Mouse (Mus musculus): Measurements from ENCODE around the gene Gm7075. TPM values are rescaled to one million over a fixed set of nuclear protein-coding genes. Genes with fewer than 3 reads are reported as not detected.
A peak's percentile ranks its signal among the peaks of the same experiment; 100 is the strongest.

The Gm7075 gene
- polyA plus RNA-seq, 1 experiment, result not detected

- peak; percentile 0 for TF ChIP-seq CTCF (IDR thresholded peaks at IDR 0.05; ENCODE audit: low read depth, low read length)
- no peak for TF ChIP-seq POLR2A (IDR thresholded peaks at IDR 0.05; ENCODE audit: insufficient read depth, low read length)
- Histone ChIP-seq H3K9me3 (replicated peaks; ENCODE audit: control insufficient read depth, insufficient read depth, low read length, poor library complexity, severe bottlenecking) (no peaks in the 10 kb centered on the region), H3K27me3 (ENCODE audit: control insufficient read depth, insufficient read depth, low read length, poor library complexity, severe bottlenecking) (no peaks in the 10 kb centered on the region), H3K4me1 (ENCODE audit: control insufficient read depth, insufficient read depth, low read length) (peaks cover 2% of the 10 kb centered on the region), H3K4me3 (ENCODE audit: low read depth, low read length) (no peak overlapping the region), H3K27ac (ENCODE audit: insufficient read depth, low read length) (no peak overlapping the region), H3K9ac (ENCODE audit: low read depth, poor library complexity, severe bottlenecking) (no peak overlapping the region), H3K36me3 (ENCODE audit: control insufficient read depth, insufficient read depth, low read length, poor library complexity, severe bottlenecking) (no peaks in the 10 kb centered on the region)
Measured at GRCm38 (mm10) chr10:63377468-63377867, 44.1 kb downstream of the Gm7075 start.

- Histone ChIP-seq H3K36me3 (ENCODE audit: control insufficient read depth, insufficient read depth, low read length, poor library complexity, severe bottlenecking) (no peaks in the 10 kb centered on the region), H3K4me3 (ENCODE audit: low read depth, low read length) (no peak overlapping the region), H3K9me3 (replicated peaks; ENCODE audit: control insufficient read depth, insufficient read depth, low read length, poor library complexity, severe bottlenecking) (no peaks in the 10 kb centered on the region), H3K4me1 (ENCODE audit: control insufficient read depth, insufficient read depth, low read length) (peaks cover 2% of the 10 kb centered on the region), H3K9ac (ENCODE audit: low read depth, poor library complexity, severe bottlenecking) (no peak overlapping the region), H3K27me3 (ENCODE audit: control insufficient read depth, insufficient read depth, low read length, poor library complexity, severe bottlenecking) (no peaks in the 10 kb centered on the region), H3K27ac (ENCODE audit: insufficient read depth, low read length) (no peak overlapping the region)
- TF ChIP-seq EP300 (IDR thresholded peaks at IDR 0.05; ENCODE audit: insufficient read depth, low read depth, low read length), result no peak
- TF ChIP-seq POLR2A (IDR thresholded peaks at IDR 0.05; ENCODE audit: insufficient read depth, low read length), result no peak
- no peak for TF ChIP-seq CTCF (IDR thresholded peaks at IDR 0.05; ENCODE audit: low read depth, low read length)
Measured at GRCm38 (mm10) chr10:63376303-63376702, 45.3 kb downstream of the Gm7075 start.

Other genes starting within 250 kb of the Gm7075 start
- gene Mypn, start 217.8 kb downstream of the Gm7075 start, polyA plus RNA-seq (2011; ENCODE audit: insufficient read depth, insufficient read length, low read depth, missing spikeins), result 0.66 and 0.81 TPM in 2 replicates
- 123 and 139 TPM in 2 replicates for gene Herc4, start 178.0 kb downstream of the Gm7075 start, polyA plus RNA-seq (2011; ENCODE audit: insufficient read depth, insufficient read length, low read depth, missing spikeins)
- gene Sirt1, start 40.1 kb downstream of the Gm7075 start, polyA plus RNA-seq (2011; ENCODE audit: insufficient read depth, insufficient read length, low read depth, missing spikeins), result 53.5 and 54.2 TPM in 2 replicates
- 3.7 and 4.6 TPM in 2 replicates for gene Dnajc12, start 39.3 kb downstream of the Gm7075 start, polyA plus RNA-seq (2011; ENCODE audit: insufficient read depth, insufficient read length, low read depth, missing spikeins)
- gene Ctnna3, start 8.3 kb upstream of the Gm7075 start, polyA plus RNA-seq (2011; ENCODE audit: insufficient read depth, insufficient read length, low read depth, missing spikeins), result not detected in 2 replicates